Mouse (Mus musculus) cerebellum, postnatal 36 days (tissue): Measurements from ENCODE around the gene Tex2.

Experiments used
- DNase-seq, 2 experiments: peaks; one replicate each; pipeline ENCODE4 v3.0.0; 2021 to 2022; ENCODE audit warnings: mixed read lengths in 2 of 2

Tex2 gene

GRCm38 (mm10) chr11:106617821-106618580 lies 4.8 kb upstream of the Tex2 start:
- no peak for DNase-seq

- DNase-seq, result no peak
These were observed 2.3 kb upstream of the Tex2 start for GRCm38 (mm10) chr11:106615561-106615960.

GRCm38 (mm10) chr11:106614339-106614645 lies 1.1 kb upstream of the Tex2 start:
- DNase-seq, result no peak

- DNase-seq, result no peak
These were observed 565 bp upstream of the Tex2 start for GRCm38 (mm10) chr11:106613638-106614338.

- DNase-seq, result peak; percentile 52 to 55
These were observed 838 bp downstream of the Tex2 start for GRCm38 (mm10) chr11:106612209-106612960.

- no peak for DNase-seq
These were observed 3.5 kb downstream of the Tex2 start for GRCm38 (mm10) chr11:106609731-106610130.

GRCm38 (mm10) chr11:106607316-106607715 lies 5.9 kb downstream of the Tex2 start:
- DNase-seq, result no peak

- no peak for DNase-seq
These were observed 7.2 kb downstream of the Tex2 start for GRCm38 (mm10) chr11:106606042-106606441.

GRCm38 (mm10) chr11:106603230-106603629 lies 10.0 kb downstream of the Tex2 start:
- no peak for DNase-seq

- no peak for DNase-seq
These were observed 13.1 kb downstream of the Tex2 start for GRCm38 (mm10) chr11:106600124-106600523.

GRCm38 (mm10) chr11:106599345-106599744 lies 13.9 kb downstream of the Tex2 start:
- no peak for DNase-seq

GRCm38 (mm10) chr11:106598339-106598738 lies 14.9 kb downstream of the Tex2 start:
- DNase-seq, result no peak

GRCm38 (mm10) chr11:106597737-106598330 lies 15.4 kb downstream of the Tex2 start:
- no peak for DNase-seq

- DNase-seq, result no peak
These were observed 22.0 kb downstream of the Tex2 start for GRCm38 (mm10) chr11:106591183-106591582.

GRCm38 (mm10) chr11:106590143-106590542 lies 23.1 kb downstream of the Tex2 start:
- no peak for DNase-seq

- DNase-seq, result no peak
These were observed 24.4 kb downstream of the Tex2 start for GRCm38 (mm10) chr11:106588781-106589180.

GRCm38 (mm10) chr11:106587786-106588519 lies 25.3 kb downstream of the Tex2 start:
- no peak for DNase-seq

GRCm38 (mm10) chr11:106583801-106584200 lies 29.4 kb downstream of the Tex2 start:
- no peak for DNase-seq

- DNase-seq, result no peak
These were observed 31.9 kb downstream of the Tex2 start for GRCm38 (mm10) chr11:106581357-106581756.

GRCm38 (mm10) chr11:106580468-106580867 lies 32.8 kb downstream of the Tex2 start:
- DNase-seq, result no peak

- no peak for DNase-seq
These were observed 33.3 kb downstream of the Tex2 start for GRCm38 (mm10) chr11:106579957-106580356.

- no peak for DNase-seq
These were observed 34.1 kb downstream of the Tex2 start for GRCm38 (mm10) chr11:106579146-106579545.
